In the genomic region with DNA sequence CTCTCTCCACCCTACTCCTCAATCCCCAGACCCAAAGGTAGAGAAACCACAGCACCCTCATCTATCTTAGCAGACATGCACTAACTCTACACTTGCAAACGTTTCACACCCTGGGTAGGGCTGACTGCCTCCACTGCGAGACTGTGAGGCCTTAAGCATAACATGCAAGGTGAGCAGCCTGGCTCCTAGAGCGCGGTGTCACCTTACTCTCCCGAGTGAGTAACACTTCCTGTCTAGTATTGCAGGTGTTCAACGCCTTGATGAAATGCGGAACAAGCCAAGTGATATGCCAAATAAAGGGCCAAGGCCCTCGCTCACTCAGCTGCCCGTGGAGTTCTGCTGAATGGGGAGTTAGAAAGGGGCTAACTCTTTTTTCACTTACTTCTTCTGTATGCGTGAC, we compare ENCODE assay signal across 13 mouse cellular contexts. TPM values are rescaled to one million over a fixed set of nuclear protein-coding genes. Genes with fewer than 3 reads are reported as not detected.
DNase-seq lines count a peak whose midpoint lies in the region; ATAC-seq lines count a peak whose summit lies in the region.
"Had no signal": no experiment of that assay in that cellular context is flagged by ENCODE, and none has a peak within 500 bp of the region (broad histone marks: within the 10 kb centered on the region; RNA-seq: fewer than 3 reads in every experiment).

No protein-coding gene starts in this region.

- WGBS in kidney, embryonic 14.5 days, result 46% methylated on average over 10 of the region's 10 CpGs
- 79% methylated on average over 10 of the region's 10 CpGs for WGBS in hindbrain, embryonic 12.5 days

- no peak for ATAC-seq in kidney, embryonic 14.5 days (ENCODE audit: low FRiP score, low TSS enrichment)
- no peak for ATAC-seq in hindbrain, embryonic 12.5 days (ENCODE audit: low FRiP score)

- H3K9ac ChIP-seq in kidney, embryonic 14.5 days (ENCODE audit: low read depth, low read length), result no peak overlapping the region
- no peak overlapping the region for H3K9ac ChIP-seq in hindbrain, embryonic 12.5 days

- no peak overlapping the region for H3K27ac ChIP-seq in kidney, embryonic 14.5 days (ENCODE audit: low read depth, low read length)
- no peak overlapping the region for H3K27ac ChIP-seq in hindbrain, embryonic 12.5 days

- H3K9me3 ChIP-seq in kidney, embryonic 14.5 days (ENCODE audit: control insufficient read depth, low read length), result no peaks in the 10 kb centered on the region
- H3K9me3 ChIP-seq in hindbrain, embryonic 12.5 days (replicated peaks), result no peaks in the 10 kb centered on the region

- peaks cover 4% of the 10 kb centered on the region; the same call in 1 of the 2 replicates for H3K4me1 ChIP-seq in kidney, embryonic 14.5 days (ENCODE audit: control insufficient read depth, insufficient read depth, low read length)
- no peaks in the 10 kb centered on the region for H3K4me1 ChIP-seq in hindbrain, embryonic 12.5 days

- no peak overlapping the region for H3K4me3 ChIP-seq in kidney, embryonic 14.5 days (ENCODE audit: low read length)
- no peak overlapping the region for H3K4me3 ChIP-seq in hindbrain, embryonic 12.5 days

- H3K4me2 ChIP-seq in kidney, embryonic 14.5 days (replicated peaks; ENCODE audit: low read depth, low read length), result no peak overlapping the region
- no peak overlapping the region for H3K4me2 ChIP-seq in hindbrain, embryonic 12.5 days (replicated peaks)
- H3K4me2 ChIP-seq: midbrain, embryonic 11.5 days had no signal

- no peaks in the 10 kb centered on the region for H3K27me3 ChIP-seq in kidney, embryonic 14.5 days (ENCODE audit: control insufficient read depth, insufficient read depth, low read length)
- no peaks in the 10 kb centered on the region for H3K27me3 ChIP-seq in hindbrain, embryonic 12.5 days

- H3K36me3 ChIP-seq in kidney, embryonic 14.5 days (ENCODE audit: control insufficient read depth, insufficient read depth, low read length), result peaks cover 17% of the 10 kb centered on the region; the same call in 1 of the 2 replicates
- peaks cover 11% of the 10 kb centered on the region for H3K36me3 ChIP-seq in hindbrain, embryonic 12.5 days

- peak; percentile 24 to 37 for DNase-seq in lung, adult 18-20 months
- DNase-seq in lung, postnatal 10 days, result no peak
- DNase-seq in ES-CJ7 (ENCODE audit: low read depth, low spot score), result peak; percentile 39
- DNase-seq in lung, postnatal 25 days (ENCODE audit: low spot score), result peak; percentile 32
- peak; percentile 13 to 14 for DNase-seq in thymus, postnatal 10 days (ENCODE audit: low spot score in 2 of 2)
- no peak for DNase-seq in kidney, adult 11 months
- DNase-seq: adrenal gland, adult 2 months; kidney, adult 18-20 months; layer of hippocampus, adult 9-11 months had no signal

RNA-seq across cellular contexts. Expression of a gene that starts 13.3 kb away (rescaled TPM):
- polyA plus RNA-seq in kidney, embryonic 14.5 days (2014; fragmentation: Nextera tagmentation; extraction: Ambion mirVana), result 94.5 and 100 TPM in 2 replicates
- polyA plus RNA-seq in hindbrain, embryonic 12.5 days (2016; fragmentation: Nextera tagmentation; extraction: Ambion mirVana), result 68.5 and 82.2 TPM in 2 replicates

RNA-seq across cellular contexts. Expression of a gene that starts 25.9 kb away (rescaled TPM):
- polyA plus RNA-seq in kidney, embryonic 14.5 days (2014; fragmentation: Nextera tagmentation; extraction: Ambion mirVana), result not detected in 2 replicates
- polyA plus RNA-seq in hindbrain, embryonic 12.5 days (2016; fragmentation: Nextera tagmentation; extraction: Ambion mirVana), result not detected in 2 replicates
- polyA plus RNA-seq: heart, postnatal 0 days had no signal

Comparison
In these comparisons a context has a peak if more than half of its experiments do, and no peak if none do; other contexts are left out.
1. DNase-seq: peak in lung, adult 18-20 months (2 of 2), ES-CJ7 (single experiment), lung, postnatal 25 days (single experiment) and thymus, postnatal 10 days (2 of 2); none in lung, postnatal 10 days (single experiment) and kidney, adult 11 months (single experiment).